Mouse (Mus musculus): ENCODE measurements around the gene Med27.

GRCm38 (mm10) chr2:29320780-29321179, 25.8 kb upstream of the Med27 start:
- TF ChIP-seq FOSL1 (IDR thresholded peaks at IDR 0.05; ENCODE audit: insufficient read depth, low read length, poor library complexity, severe bottlenecking): no peak
- no peak for TF ChIP-seq USF1 (IDR thresholded peaks at IDR 0.05; ENCODE audit: low read depth)
